Mouse (Mus musculus) spleen, adult 2 months (tissue): Measurements from ENCODE around the gene Gm37240. TPM values are rescaled to one million over a fixed set of nuclear protein-coding genes. Genes with fewer than 3 reads are reported as not detected.

Experiments used
- DNase-seq, 2 experiments: peaks; one replicate each; pipeline versions ENCODE4 v3.0.0 to v3.0.0-alpha.2; 2012 to 2021; ENCODE audit warnings: low spot score in 2 of 2, low read depth in 1 of 2
- H3K27ac ChIP-seq: fragments of 200-500 bp; 2 replicates; pipeline ENCODE4 v1.5.1; 2012; ENCODE audit warnings: low read length, inconsistent platforms; ENCODE audit not compliant: insufficient read depth
- H3K27me3 ChIP-seq: fragments of 200-500 bp; 2 replicates; pipeline ENCODE4 v1.6.1; 2012; ENCODE audit warnings: mild to moderate bottlenecking, moderate library complexity, low read length, inconsistent platforms; ENCODE audit not compliant: control insufficient read depth, insufficient read depth
- H3K36me3 ChIP-seq: fragments of 200-500 bp; 2 replicates; pipeline ENCODE4 v1.6.1; 2012; ENCODE audit warnings: mild to moderate bottlenecking, low read length, inconsistent platforms; ENCODE audit not compliant: control insufficient read depth, insufficient read depth
- H3K4me1 ChIP-seq: fragments of 200-500 bp; 2 replicates; pipeline ENCODE4 v1.6.1; 2011; ENCODE audit warnings: inconsistent platforms; ENCODE audit not compliant: control insufficient read depth, insufficient read depth, insufficient read length
- H3K4me3 ChIP-seq: fragments of 200-500 bp; 2 replicates; pipeline ENCODE4 v1.5.1; 2011; ENCODE audit warnings: mild to moderate bottlenecking, inconsistent platforms; ENCODE audit not compliant: insufficient read depth, insufficient read length; ENCODE audit errors: extremely low read depth
- CTCF ChIP-seq: fragments of 200-500 bp; IDR thresholded peaks from 2 replicates; pipeline ENCODE4 v1.5.1; 2011; ENCODE audit warnings: mild to moderate bottlenecking, inconsistent platforms; ENCODE audit not compliant: insufficient read depth, insufficient read length, insufficient replicate concordance; ENCODE audit errors: extremely low read depth
- POLR2A ChIP-seq: fragments of 200-500 bp; IDR thresholded peaks from 2 replicates; pipeline ENCODE4 v1.6.1; 2011; ENCODE audit warnings: low read depth, low read length, inconsistent platforms
- WGBS: fragments of 180-500 bp; shearing (Covaris S2); methylation state at CpG from one replicate; pipeline ENCODE4 v1.1.7; 2018; 5-methylcytosine and 5-hydroxymethylcytosine counted together
- polyA plus RNA-seq: library from polyadenylated mRNA; depleted of rRNA; stranded (reverse); fragments of >200 nt; gene quantifications from 2 replicates; pipeline ENCODE4 v1.2.3, GENCODE M21; 2012

The Gm37240 gene
- polyA plus RNA-seq, 1 experiment = 1.1 TPM

- WGBS = 2% methylated on average over 8 of the region's 8 CpGs
- H3K27ac ChIP-seq = peak overlapping the region; percentile 61
- DNase-seq = peak; percentile 46 to 50
Measured at GRCm38 (mm10) chr3:85195068-85195481, 692.2 kb downstream of the Gm37240 start.

GRCm38 (mm10) chr3:85189791-85190190 is 697.5 kb downstream of the Gm37240 start:
- TF ChIP-seq POLR2A (no peak), CTCF (no peak)
- DNase-seq = no peak
- Histone ChIP-seq H3K4me1 (no peaks in the 10 kb centered on the region), H3K27me3 (no peaks in the 10 kb centered on the region), H3K36me3 (no peaks in the 10 kb centered on the region), H3K4me3 (no peak overlapping the region), H3K27ac (no peak overlapping the region)
- WGBS = 88% methylated on average over 8 of the region's 8 CpGs

More at GRCm38 (mm10) chr3:85195068-85195481, 692.2 kb downstream of the Gm37240 start:
- peaks cover 2% of the 10 kb centered on the region; the same call in 1 of the 2 replicates for H3K4me1 ChIP-seq
- no peak for TF ChIP-seq CTCF
- peak; percentile 29; the same call in 1 of the 2 replicates for TF ChIP-seq POLR2A
- no peaks in the 10 kb centered on the region for H3K36me3 ChIP-seq
- H3K27me3 ChIP-seq = no peaks in the 10 kb centered on the region
- H3K4me3 ChIP-seq = peak overlapping the region; percentile 70

- WGBS = 16% methylated on average over 5 of the region's 5 CpGs
- no peak for DNase-seq
Measured at GRCm38 (mm10) chr3:85188364-85188763, 699.0 kb downstream of the Gm37240 start.

GRCm38 (mm10) chr3:85186661-85187076 is 700.6 kb downstream of the Gm37240 start:
- Histone ChIP-seq H3K4me3 (no peak overlapping the region), H3K36me3 (no peaks in the 10 kb centered on the region), H3K27ac (no peak overlapping the region), H3K4me1 (no peaks in the 10 kb centered on the region), H3K27me3 (no peaks in the 10 kb centered on the region)
- 85% methylated on average over 19 of the region's 19 CpGs for WGBS
- TF ChIP-seq CTCF (no peak), POLR2A (no peak)
- DNase-seq = no peak

More at GRCm38 (mm10) chr3:85188364-85188763, 699.0 kb downstream of the Gm37240 start:
- no peak overlapping the region for H3K27ac ChIP-seq
- no peak for TF ChIP-seq POLR2A
- TF ChIP-seq CTCF = no peak
- H3K4me1 ChIP-seq = no peaks in the 10 kb centered on the region
- no peaks in the 10 kb centered on the region for H3K27me3 ChIP-seq
- no peak overlapping the region for H3K4me3 ChIP-seq
- no peaks in the 10 kb centered on the region for H3K36me3 ChIP-seq

- H3K27ac ChIP-seq = no peak overlapping the region
- no peak overlapping the region for H3K4me3 ChIP-seq
- no peaks in the 10 kb centered on the region for H3K4me1 ChIP-seq
- H3K36me3 ChIP-seq = no peaks in the 10 kb centered on the region
- WGBS = 79% methylated on average over 12 of the region's 12 CpGs
- no peak for DNase-seq
- no peaks in the 10 kb centered on the region for H3K27me3 ChIP-seq
- TF ChIP-seq CTCF (no peak), POLR2A (no peak)
Measured at GRCm38 (mm10) chr3:85185827-85186226, 701.5 kb downstream of the Gm37240 start.

- Histone ChIP-seq H3K4me1 (no peaks in the 10 kb centered on the region), H3K4me3 (no peak overlapping the region), H3K27ac (no peak overlapping the region), H3K27me3 (no peaks in the 10 kb centered on the region), H3K36me3 (no peaks in the 10 kb centered on the region)
- no peak for DNase-seq
- WGBS = 89% methylated on average over 11 of the region's 11 CpGs
- TF ChIP-seq POLR2A (no peak), CTCF (no peak)
Measured at GRCm38 (mm10) chr3:85184916-85185315, 702.4 kb downstream of the Gm37240 start.

- WGBS = 80% methylated on average over 6 of the region's 6 CpGs
- no peaks in the 10 kb centered on the region for H3K27me3 ChIP-seq
- H3K27ac ChIP-seq = no peak overlapping the region
- TF ChIP-seq CTCF (no peak), POLR2A (no peak)
- no peak for DNase-seq
- no peaks in the 10 kb centered on the region for H3K36me3 ChIP-seq
- H3K4me3 ChIP-seq = no peak overlapping the region
- H3K4me1 ChIP-seq = no peaks in the 10 kb centered on the region
Measured at GRCm38 (mm10) chr3:85184151-85184550, 703.2 kb downstream of the Gm37240 start.
